Mouse (Mus musculus): Measurements from ENCODE around the gene Rag1. TPM values are rescaled to one million over a fixed set of nuclear protein-coding genes. Genes with fewer than 3 reads are reported as not detected.

Rag1 gene
- polyA plus RNA-seq, 1 experiment from 2014 or later, result 0.10 TPM

DNA sequence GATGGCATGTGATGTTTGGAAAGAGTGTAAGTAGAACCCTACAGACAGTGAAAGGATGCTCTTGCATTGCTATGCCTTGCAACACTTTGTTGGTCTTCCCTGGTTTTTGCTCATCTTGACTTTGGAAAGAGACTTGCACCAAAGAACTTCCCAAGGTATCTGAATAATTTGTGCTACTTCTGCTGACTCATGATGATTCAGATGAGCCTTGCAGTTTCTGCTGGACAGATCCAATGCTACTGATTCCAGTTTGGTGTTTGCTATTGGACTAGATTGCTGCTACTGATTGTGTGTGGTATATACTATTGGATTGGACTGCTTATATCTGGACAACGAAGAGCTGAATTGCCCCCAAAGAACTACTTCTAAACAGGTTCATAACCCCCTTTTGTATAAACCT lies 46.2 kb downstream of the Rag1 start:
- 89% methylated on average over 1 of the region's 1 CpGs for WGBS
- Histone ChIP-seq H3K4me3 (no peak overlapping the region), H3K27me3 (no peaks in the 10 kb centered on the region), H3K36me3 (no peaks in the 10 kb centered on the region), H3K9me3 (no peaks in the 10 kb centered on the region), H3K27ac (no peak overlapping the region), H3K4me2 (no peak overlapping the region), H3K9ac (no peak overlapping the region), H3K4me1 (peaks cover 24% of the 10 kb centered on the region)
- ATAC-seq (ENCODE audit: insufficient number of reproducible peaks, insufficient read depth, low FRiP score, low TSS enrichment, low read depth), result no peak

DNA sequence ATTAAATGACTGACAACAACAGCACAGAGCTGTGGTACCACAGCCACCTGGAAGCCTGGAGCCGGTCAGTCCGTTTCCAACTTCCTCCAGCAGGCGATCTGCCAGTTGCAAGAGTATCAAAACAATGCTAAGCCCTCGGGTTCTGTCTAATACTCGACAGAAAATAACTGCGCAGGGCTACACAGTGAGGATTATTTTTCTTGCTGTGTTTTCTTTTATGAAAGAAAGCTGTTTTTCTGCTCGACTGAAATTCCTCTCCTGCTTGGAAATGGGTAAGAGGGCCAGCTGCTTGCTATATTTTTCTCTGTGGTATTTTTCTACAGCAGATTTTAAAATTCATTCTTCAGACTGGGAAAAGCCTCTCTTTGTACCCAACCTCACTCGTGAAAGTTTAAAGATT lies 48.6 kb downstream of the Rag1 start:
- Histone ChIP-seq H3K9me3 (no peaks in the 10 kb centered on the region), H3K36me3 (no peaks in the 10 kb centered on the region), H3K4me1 (peaks cover 24% of the 10 kb centered on the region), H3K4me3 (no peak overlapping the region), H3K4me2 (peak overlapping the region; percentile 38), H3K27me3 (no peaks in the 10 kb centered on the region), H3K9ac (no peak overlapping the region), H3K27ac (peak overlapping the region; percentile 79)
- 4% methylated on average over 8 of the region's 8 CpGs for WGBS
- ATAC-seq (ENCODE audit: insufficient number of reproducible peaks, insufficient read depth, low FRiP score, low TSS enrichment, low read depth), result 0 out of 2 replicates have a peak, but pooled peaks have one; percentile 37

DNA sequence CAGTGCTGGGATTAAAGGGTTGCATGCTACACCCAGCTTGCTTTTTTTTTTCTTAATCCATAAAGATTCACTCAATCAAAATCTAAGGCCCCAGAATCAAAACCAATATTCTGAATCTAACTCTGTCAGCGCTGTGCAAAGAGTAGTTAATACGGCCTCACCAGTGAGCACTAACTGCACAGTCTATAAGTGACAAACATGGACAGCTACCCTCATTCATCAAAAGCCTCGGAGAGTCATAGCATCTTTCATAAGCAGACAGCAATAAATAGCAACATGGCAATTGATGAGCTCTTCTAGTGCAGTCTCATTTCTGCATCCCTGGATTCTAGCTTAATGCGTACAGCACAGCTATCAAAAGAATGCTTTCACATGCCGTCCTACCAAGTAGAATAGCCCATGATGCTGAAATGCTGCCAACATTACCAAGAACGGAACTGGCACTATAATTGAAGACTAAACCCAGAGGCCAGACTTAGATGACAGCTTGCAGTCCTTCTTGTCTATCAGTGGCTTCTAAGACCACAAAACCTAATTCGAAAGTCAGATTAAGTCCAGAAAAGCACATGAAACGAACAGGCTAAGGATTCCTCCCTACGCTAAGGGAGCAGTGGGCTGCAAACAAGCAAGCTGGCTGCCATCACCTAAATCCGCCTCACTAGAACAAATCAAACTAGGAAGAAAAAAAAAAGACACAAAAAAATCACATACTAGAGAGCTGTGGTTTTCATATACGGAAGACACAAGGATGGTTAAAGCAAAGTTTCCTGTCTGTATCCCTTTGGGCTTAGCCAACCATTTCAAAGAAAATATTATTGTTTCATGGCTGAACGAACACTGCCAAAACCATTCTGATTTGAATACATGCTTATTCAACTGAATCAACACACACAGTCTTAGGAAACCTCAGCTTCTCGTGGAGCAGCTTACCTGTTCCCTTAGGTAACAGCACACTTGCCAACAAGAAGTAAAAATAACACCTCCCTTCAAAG lies 50.8 kb downstream of the Rag1 start:
- Histone ChIP-seq H3K4me3 (no peak overlapping the region), H3K27me3 (0 out of 2 replicates have a peak, but pooled peaks cover 4% of the 10 kb centered on the region), H3K9me3 (no peaks in the 10 kb centered on the region), H3K36me3 (no peaks in the 10 kb centered on the region), H3K4me2 (0 out of 2 replicates have a peak overlapping the region, but pooled peaks have one; percentile 7), H3K27ac (no peak overlapping the region), H3K4me1 (peaks cover 24% of the 10 kb centered on the region), H3K9ac (no peak overlapping the region)
- WGBS, result 50% methylated on average over 13 of the region's 13 CpGs
- no peak for ATAC-seq (ENCODE audit: insufficient number of reproducible peaks, insufficient read depth, low FRiP score, low TSS enrichment, low read depth)

DNA sequence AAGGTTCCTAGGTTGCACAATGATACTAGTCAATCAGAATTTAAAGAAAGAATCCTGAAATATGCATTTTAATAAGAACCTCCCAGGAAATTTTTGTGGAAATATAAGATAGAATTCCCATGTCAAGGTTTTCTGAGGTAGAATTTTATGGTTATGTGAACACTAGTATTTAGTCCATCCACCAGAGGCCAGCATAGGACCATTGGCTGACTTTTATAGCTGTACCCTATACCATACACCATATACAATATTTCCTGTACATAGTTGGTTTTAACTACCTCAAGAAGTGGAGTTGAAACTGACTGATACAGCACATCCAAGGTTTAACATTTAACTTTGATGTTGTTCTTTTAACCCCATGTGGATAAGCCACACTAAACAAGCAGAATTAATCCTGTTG lies 52.1 kb downstream of the Rag1 start:
- no peak for ATAC-seq (ENCODE audit: insufficient number of reproducible peaks, insufficient read depth, low FRiP score, low TSS enrichment, low read depth)
- no peak overlapping the region for H3K27ac ChIP-seq
- H3K9me3 ChIP-seq, result no peaks in the 10 kb centered on the region
- H3K9ac ChIP-seq, result no peak overlapping the region
- no peaks in the 10 kb centered on the region for H3K36me3 ChIP-seq
- H3K4me3 ChIP-seq, result no peak overlapping the region
- H3K4me2 ChIP-seq, result no peak overlapping the region
- H3K27me3 ChIP-seq, result 0 out of 2 replicates have a peak, but pooled peaks cover 4% of the 10 kb centered on the region
- H3K4me1 ChIP-seq, result peaks cover 37% of the 10 kb centered on the region

DNA sequence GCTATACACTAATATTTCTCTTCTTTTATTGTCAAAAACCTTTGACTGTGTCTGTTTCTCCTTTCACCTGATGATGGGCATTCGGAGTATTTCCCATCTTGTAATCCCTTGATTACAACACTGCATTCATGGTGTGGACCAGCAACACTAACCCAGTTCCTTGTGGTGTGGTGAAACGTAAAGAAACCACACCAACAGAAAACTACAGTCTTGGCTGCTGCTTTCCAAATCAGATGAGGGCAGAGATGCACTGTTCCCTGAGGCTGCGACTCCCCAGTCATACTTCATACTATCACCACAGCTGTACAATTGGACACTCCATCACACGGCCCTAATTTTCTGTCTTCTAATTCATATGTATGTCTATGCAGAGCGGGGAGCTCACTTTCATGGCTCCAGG lies 54.6 kb downstream of the Rag1 start:
- Histone ChIP-seq H3K9me3 (no peaks in the 10 kb centered on the region), H3K4me2 (no peak overlapping the region), H3K4me1 (peaks cover 27% of the 10 kb centered on the region), H3K36me3 (no peaks in the 10 kb centered on the region), H3K9ac (no peak overlapping the region), H3K27me3 (0 out of 2 replicates have a peak, but pooled peaks cover 4% of the 10 kb centered on the region), H3K4me3 (no peak overlapping the region), H3K27ac (no peak overlapping the region)
- WGBS, result 78% methylated on average over 5 of the region's 5 CpGs
- no peak for ATAC-seq (ENCODE audit: insufficient number of reproducible peaks, insufficient read depth, low FRiP score, low TSS enrichment, low read depth)

DNA sequence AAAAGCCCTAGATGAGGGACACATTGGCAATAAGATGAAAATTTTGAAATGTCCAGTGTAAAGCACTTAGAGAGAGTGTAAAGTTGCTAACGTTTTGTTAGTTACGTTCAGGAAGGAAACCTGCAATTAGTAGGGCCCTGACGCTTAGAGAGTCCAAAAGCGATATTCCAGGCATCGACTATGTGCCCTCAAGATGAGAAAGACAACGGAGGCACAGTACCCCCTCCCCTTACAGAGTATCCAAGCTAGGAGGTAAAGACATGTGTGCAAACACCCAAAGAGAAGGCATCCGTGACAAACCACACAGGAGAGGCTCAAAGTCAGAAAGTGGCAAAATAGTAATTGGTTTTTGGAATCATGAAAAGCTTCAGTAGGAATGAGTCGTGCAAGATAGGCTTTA lies 56.4 kb downstream of the Rag1 start:
- Histone ChIP-seq H3K36me3 (no peaks in the 10 kb centered on the region), H3K4me3 (no peak overlapping the region), H3K9me3 (no peaks in the 10 kb centered on the region), H3K4me1 (peaks cover 19% of the 10 kb centered on the region), H3K27me3 (0 out of 2 replicates have a peak, but pooled peaks cover 4% of the 10 kb centered on the region), H3K9ac (no peak overlapping the region), H3K4me2 (no peak overlapping the region), H3K27ac (no peak overlapping the region)
- ATAC-seq (ENCODE audit: insufficient number of reproducible peaks, insufficient read depth, low FRiP score, low TSS enrichment, low read depth), result no peak
- WGBS, result 42% methylated on average over 8 of the region's 8 CpGs

DNA sequence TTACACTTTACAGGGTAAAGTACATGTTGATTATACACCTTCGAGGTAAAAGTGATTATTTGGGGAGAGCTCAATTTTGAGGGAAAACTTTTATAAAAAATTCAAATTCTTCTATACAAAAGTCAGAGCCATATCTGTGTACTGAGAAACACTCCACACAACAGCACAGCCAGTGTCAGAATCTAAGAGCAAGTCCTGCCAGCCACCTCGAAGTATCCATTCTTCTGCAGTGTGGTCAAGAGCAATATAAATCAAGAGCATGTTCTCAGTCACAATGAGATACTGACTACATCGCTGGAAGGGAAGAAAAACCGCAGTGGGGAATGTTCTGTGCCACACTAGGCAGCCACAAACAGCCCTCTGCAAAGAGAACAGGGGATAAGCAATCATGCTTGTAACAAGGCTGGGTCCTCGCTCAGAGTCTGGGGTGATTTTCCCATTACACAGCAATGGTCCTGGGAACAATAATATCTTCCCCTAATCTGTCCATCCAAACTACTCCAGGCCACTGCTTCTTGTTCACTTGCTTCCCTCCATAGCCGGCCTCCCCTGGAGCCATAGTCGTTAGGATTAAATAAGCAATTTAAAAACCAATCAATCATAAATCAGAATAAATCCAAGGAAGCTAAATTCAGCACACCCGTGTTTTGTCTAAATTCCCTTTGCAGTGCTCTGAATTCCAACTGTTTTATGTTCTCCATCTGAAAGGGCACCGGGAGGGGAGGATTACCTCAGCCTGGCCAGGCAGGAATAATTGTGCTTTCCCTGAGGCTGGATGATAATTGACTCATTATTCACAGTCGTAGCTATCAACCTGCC lies 57.1 kb downstream of the Rag1 start:
- peaks cover 19% of the 10 kb centered on the region for H3K4me1 ChIP-seq
- no peak overlapping the region for H3K9ac ChIP-seq
- H3K4me3 ChIP-seq, result no peak overlapping the region
- 19% methylated on average over 10 of the region's 10 CpGs for WGBS
- no peak; the same call in 1 of the 2 replicates for ATAC-seq (ENCODE audit: insufficient number of reproducible peaks, insufficient read depth, low FRiP score, low TSS enrichment, low read depth)
- H3K27ac ChIP-seq, result no peak overlapping the region
- H3K36me3 ChIP-seq, result no peaks in the 10 kb centered on the region
- H3K27me3 ChIP-seq, result 0 out of 2 replicates have a peak, but pooled peaks cover 4% of the 10 kb centered on the region
- H3K9me3 ChIP-seq, result no peaks in the 10 kb centered on the region
- H3K4me2 ChIP-seq, result no peak overlapping the region

DNA sequence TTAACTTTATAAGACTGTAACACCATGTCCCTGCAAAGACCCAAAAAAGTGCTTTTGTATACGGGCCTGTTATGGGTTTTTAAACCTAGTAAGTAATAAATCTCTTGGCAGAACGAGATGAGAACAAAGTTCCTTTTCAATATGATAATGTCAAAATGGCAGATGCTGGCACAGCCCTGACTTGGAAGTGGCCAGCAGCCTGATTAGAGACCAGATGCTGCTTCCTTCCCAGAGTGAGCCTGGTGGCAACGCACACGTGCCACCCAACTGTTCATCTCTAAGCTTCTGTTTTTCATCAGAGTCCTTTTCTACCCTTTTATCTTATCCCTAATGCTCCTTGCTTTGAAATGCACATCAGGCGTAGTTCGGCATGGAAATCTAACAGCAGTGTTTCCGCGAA lies 57.9 kb downstream of the Rag1 start:
- no peak for ATAC-seq (ENCODE audit: insufficient number of reproducible peaks, insufficient read depth, low FRiP score, low TSS enrichment, low read depth)
- WGBS, result 53% methylated on average over 8 of the region's 8 CpGs

More for the DNA sequence above, 57.9 kb downstream of the Rag1 start:
- H3K27ac ChIP-seq, result no peak overlapping the region
- H3K27me3 ChIP-seq, result 0 out of 2 replicates have a peak, but pooled peaks cover 4% of the 10 kb centered on the region
- H3K4me1 ChIP-seq, result peaks cover 19% of the 10 kb centered on the region
- no peak overlapping the region for H3K4me3 ChIP-seq
- no peaks in the 10 kb centered on the region for H3K9me3 ChIP-seq
- no peaks in the 10 kb centered on the region for H3K36me3 ChIP-seq
- H3K9ac ChIP-seq, result no peak overlapping the region
- no peak overlapping the region for H3K4me2 ChIP-seq

Other genes starting within 250 kb of the Rag1 start
- not detected in 2 replicates for gene Rag2, start 24.8 kb downstream of the Rag1 start, polyA plus RNA-seq (2015; fragmentation: Nextera tagmentation; extraction: Ambion mirVana)
- 59.5 and 68.3 TPM in 2 replicates for gene B230118H07Rik, start within 50 bp of the Rag1 start, polyA plus RNA-seq (2015; fragmentation: Nextera tagmentation; extraction: Ambion mirVana)
- 8.8 and 10.2 TPM in 2 replicates for gene Traf6, start 28.9 kb upstream of the Rag1 start, polyA plus RNA-seq (2015; fragmentation: Nextera tagmentation; extraction: Ambion mirVana)
- 25.7 and 34.1 TPM in 2 replicates for gene Prr5l, start 233.5 kb upstream of the Rag1 start, polyA plus RNA-seq (2015; fragmentation: Nextera tagmentation; extraction: Ambion mirVana)
- gene Commd9, start 236.7 kb upstream of the Rag1 start, polyA plus RNA-seq (2015; fragmentation: Nextera tagmentation; extraction: Ambion mirVana), result 67.7 and 69.1 TPM in 2 replicates